8 mouse cellular contexts compared by ENCODE assay signal in genomic region chr6:120667422-120667781, GRCm38 (mm10). TPM values are rescaled to one million over a fixed set of nuclear protein-coding genes. Genes with fewer than 3 reads are reported as not detected.
A peak's percentile ranks its signal among the peaks of the same experiment; 100 is the strongest.
DNase-seq lines count a peak whose midpoint lies in the region; ATAC-seq and TF ChIP-seq lines count a peak whose summit lies in the region.

No protein-coding gene starts in this region.

- peak overlapping the region; percentile 97 for H3K9ac ChIP-seq in heart, adult 2 months (ENCODE audit: low read depth, low read length)
- H3K9ac ChIP-seq in limb, embryonic 15.5 days: peak overlapping the region; percentile 76
- H3K9ac ChIP-seq in stomach, embryonic 16.5 days (ENCODE audit: low read length): peak overlapping the region; percentile 84

- WGBS in heart, adult 2 months: 1% methylated on average over 7 of the region's 7 CpGs
- WGBS in limb, embryonic 15.5 days: 0% methylated on average over 7 of the region's 7 CpGs
- WGBS in stomach, embryonic 16.5 days: under 1% methylated on average over 7 of the region's 7 CpGs

- H3K27ac ChIP-seq in heart, adult 2 months: peak overlapping the region; percentile 98
- H3K27ac ChIP-seq in testis, adult 2 months (ENCODE audit: control insufficient read depth, insufficient read depth, low read depth, low read length): peak overlapping the region; percentile 94
- H3K27ac ChIP-seq in limb, embryonic 15.5 days: peak overlapping the region; percentile 90; the same call in 1 of the 2 replicates
- no peak overlapping the region for H3K27ac ChIP-seq in stomach, embryonic 16.5 days (ENCODE audit: low read length)

- H3K4me2 ChIP-seq in limb, embryonic 15.5 days: peak overlapping the region; percentile 94
- H3K4me2 ChIP-seq in stomach, embryonic 16.5 days (ENCODE audit: low read depth, low read length): peak overlapping the region; percentile 86

- no peaks in the 10 kb centered on the region; the same call in 1 of the 2 replicates for H3K79me2 ChIP-seq in heart, adult 2 months (replicated peaks; ENCODE audit: control insufficient read depth, insufficient read depth, low read length)

- TF ChIP-seq CTCF in heart, adult 2 months (IDR thresholded peaks at IDR 0.05): no peak
- no peak for TF ChIP-seq CTCF in testis, adult 2 months (IDR thresholded peaks at IDR 0.05; ENCODE audit: control insufficient read depth, insufficient read depth, insufficient replicate concordance, low read depth, low read length)

- intact Hi-C loops in heart, adult 2 months (cut with DNase I): loop anchor here (5.0 kb wide), 2 partner anchors 65 to 70 kb away; no protein-coding TSS in a partner anchor
- intact Hi-C loops in heart, postnatal 36 days (cut with DNase I): loop anchor here (5.0 kb wide), 2 partner anchors 70 to 85 kb away; no protein-coding TSS in a partner anchor

- no peak for TF ChIP-seq POLR2A in heart, adult 2 months (IDR thresholded peaks at IDR 0.05; ENCODE audit: insufficient read depth, low read depth, low read length)
- TF ChIP-seq POLR2A in testis, adult 2 months (IDR thresholded peaks at IDR 0.05; ENCODE audit: control insufficient read depth, low read depth, low read length): no peak

- peak overlapping the region; percentile 92 for H3K4me3 ChIP-seq in heart, adult 2 months
- H3K4me3 ChIP-seq in testis, adult 2 months (ENCODE audit: control insufficient read depth, low read depth, low read length): peak overlapping the region; percentile 99
- peak overlapping the region; percentile 83 for H3K4me3 ChIP-seq in limb, embryonic 15.5 days
- H3K4me3 ChIP-seq in stomach, embryonic 16.5 days (replicated peaks; ENCODE audit: low read length): peak overlapping the region; percentile 78

- H3K27me3 ChIP-seq in heart, adult 2 months (ENCODE audit: control insufficient read depth, insufficient read depth, low read length): no peaks in the 10 kb centered on the region
- H3K27me3 ChIP-seq in testis, adult 2 months (ENCODE audit: control insufficient read depth, insufficient read depth, low read length): no peaks in the 10 kb centered on the region
- H3K27me3 ChIP-seq in limb, embryonic 15.5 days: peaks cover 11% of the 10 kb centered on the region; the same call in 1 of the 2 replicates
- no peaks in the 10 kb centered on the region for H3K27me3 ChIP-seq in stomach, embryonic 16.5 days (ENCODE audit: control insufficient read depth, insufficient read depth, low read length)

- no peak for DNase-seq in heart, adult 2 months
- DNase-seq in heart, postnatal 36 days: no peak
- DNase-seq in testis, postnatal 14 days (ENCODE audit: low spot score): no peak
- DNase-seq in adrenal gland, adult (ENCODE audit: inconsistent age in 2 of 2, low spot score in 1 of 2): no peak

- no peak for TF ChIP-seq EP300 in heart, adult 2 months (IDR thresholded peaks at IDR 0.05; ENCODE audit: insufficient read depth, low read depth, low read length)

- H3K4me1 ChIP-seq in heart, adult 2 months (ENCODE audit: control insufficient read depth, insufficient read depth, low read length): peaks cover 3% of the 10 kb centered on the region; the same call in 1 of the 2 replicates
- H3K4me1 ChIP-seq in testis, adult 2 months (ENCODE audit: control insufficient read depth, insufficient read depth, low read length): peaks cover 2% of the 10 kb centered on the region; the same call in 1 of the 2 replicates
- peaks cover 11% of the 10 kb centered on the region; the same call in 1 of the 2 replicates for H3K4me1 ChIP-seq in limb, embryonic 15.5 days
- peaks cover 7% of the 10 kb centered on the region for H3K4me1 ChIP-seq in stomach, embryonic 16.5 days (ENCODE audit: control insufficient read depth, insufficient read depth, low read length)

- peaks cover 2% of the 10 kb centered on the region for H3K36me3 ChIP-seq in heart, adult 2 months (ENCODE audit: control insufficient read depth, insufficient read depth, low read length)
- no peaks in the 10 kb centered on the region for H3K36me3 ChIP-seq in testis, adult 2 months (ENCODE audit: control insufficient read depth, insufficient read depth, low read length)
- H3K36me3 ChIP-seq in limb, embryonic 15.5 days: no peaks in the 10 kb centered on the region
- H3K36me3 ChIP-seq in stomach, embryonic 16.5 days (ENCODE audit: control insufficient read depth, insufficient read depth, low read length): no peaks in the 10 kb centered on the region

- ATAC-seq in limb, embryonic 15.5 days (ENCODE audit: insufficient number of reproducible peaks, low FRiP score, low TSS enrichment, low read depth): no peak
- no peak for ATAC-seq in stomach, embryonic 16.5 days (ENCODE audit: insufficient read depth, low FRiP score)
- ATAC-seq in cerebellum, adult (ENCODE audit: insufficient number of reproducible peaks, low FRiP score, low TSS enrichment): no peak

- H3K9me3 ChIP-seq in limb, embryonic 15.5 days: no peaks in the 10 kb centered on the region
- H3K9me3 ChIP-seq in stomach, embryonic 16.5 days (replicated peaks; ENCODE audit: control insufficient read depth, low read length): no peaks in the 10 kb centered on the region

RNA-seq across cellular contexts. Expression of gene Cecr2, which starts 1.2 kb away (rescaled TPM):
- total RNA-seq in heart, adult 2 months (2021): 10 to 100 TPM; 12.9 to 17.4 TPM
- polyA plus RNA-seq in heart, adult 2 months (2012; rRNA removed): 7.0 and 9.5 TPM in 2 replicates
- total RNA-seq in heart, postnatal 36 days (2021): 10 to 100 TPM; 16.4 to 20.3 TPM
- 16.7 and 16.8 TPM in 2 replicates for polyA plus RNA-seq in testis, adult 2 months (2012; rRNA removed)
- 2.1 and 2.6 TPM in 2 replicates for polyA plus RNA-seq in limb, embryonic 15.5 days (2015; fragmentation: Nextera tagmentation; extraction: Ambion mirVana)
- 1.2 and 1.6 TPM in 2 replicates for polyA plus RNA-seq in stomach, embryonic 16.5 days (2015; fragmentation: Nextera tagmentation; extraction: Ambion mirVana)
